Mouse (Mus musculus) T-helper 1 cell (primary cell): ENCODE measurements around the gene Ankrd60.

ENCODE experiments used
- in situ Hi-C: fragments of 300-600 bp; cut with MboI, MseI; formaldehyde crosslinking; loops from one replicate; pipeline ENCODE4 v1.15.1; 2025; ENCODE audit warnings: high pct_unique_total_duplicates

Gene Ankrd60

GRCm38 (mm10) chr2:173577669-173578557 is at the start of gene Ankrd60:
Gene Ankrd60 (minus strand): TSS chr2:173578365.
- in situ Hi-C loops = loop anchor here (25.0 kb wide), 1 partner anchor 534 kb away; the partner anchor contains the start of gene Npepl1

- in situ Hi-C loops = loop anchor here (25.0 kb wide), 1 partner anchor 1038 kb away; no protein-coding TSS in a partner anchor
Measured at GRCm38 (mm10) chr2:173625786-173626185, 47.6 kb upstream of the Ankrd60 start.

- in situ Hi-C loops = loop anchor here (25.0 kb wide), 2 partner anchors 1037 to 1263 kb away; no protein-coding TSS in a partner anchor
Measured at GRCm38 (mm10) chr2:173624667-173625066, 46.5 kb upstream of the Ankrd60 start.

- in situ Hi-C loops = loop anchor here (25.0 kb wide), 1 partner anchor 1265 kb away; no protein-coding TSS in a partner anchor
Measured at GRCm38 (mm10) chr2:173622173-173622601, 44.0 kb upstream of the Ankrd60 start.

- in situ Hi-C loops = loop anchor here (25.0 kb wide), 1 partner anchor 1267 kb away; no protein-coding TSS in a partner anchor
Measured at GRCm38 (mm10) chr2:173620645-173621044, 42.5 kb upstream of the Ankrd60 start.

GRCm38 (mm10) chr2:173619132-173619531 is 41.0 kb upstream of the Ankrd60 start:
- in situ Hi-C loops = loop anchor here (25.0 kb wide), 1 partner anchor 1268 kb away; no protein-coding TSS in a partner anchor

GRCm38 (mm10) chr2:173616156-173616555 is 38.0 kb upstream of the Ankrd60 start:
- in situ Hi-C loops = loop anchor here (25.0 kb wide), 1 partner anchor 1271 kb away; no protein-coding TSS in a partner anchor

- in situ Hi-C loops = loop anchor here (25.0 kb wide), 1 partner anchor 1272 kb away; no protein-coding TSS in a partner anchor
Measured at GRCm38 (mm10) chr2:173615378-173616081, 37.4 kb upstream of the Ankrd60 start.

- in situ Hi-C loops = loop anchor here (25.0 kb wide), 1 partner anchor 1279 kb away; no protein-coding TSS in a partner anchor
Measured at GRCm38 (mm10) chr2:173608020-173608958, 30.1 kb upstream of the Ankrd60 start.

GRCm38 (mm10) chr2:173606415-173606804 is 28.2 kb upstream of the Ankrd60 start:
- in situ Hi-C loops = loop anchor here (25.0 kb wide), 1 partner anchor 1281 kb away; no protein-coding TSS in a partner anchor

- in situ Hi-C loops = loop anchor here (25.0 kb wide), 1 partner anchor 1281 kb away; no protein-coding TSS in a partner anchor
Measured at GRCm38 (mm10) chr2:173605713-173606414, 27.7 kb upstream of the Ankrd60 start.

GRCm38 (mm10) chr2:173601861-173602260 is 23.7 kb upstream of the Ankrd60 start:
- in situ Hi-C loops = loop anchor here (25.0 kb wide), 1 partner anchor 1285 kb away; no protein-coding TSS in a partner anchor

- in situ Hi-C loops = loop anchor here (25.0 kb wide), 1 partner anchor 517 kb away; the partner anchor contains the start of gene Npepl1
Measured at GRCm38 (mm10) chr2:173595374-173595781, 17.2 kb upstream of the Ankrd60 start.

- in situ Hi-C loops = loop anchor here (25.0 kb wide), 1 partner anchor 518 kb away; the partner anchor contains the start of gene Npepl1
Measured at GRCm38 (mm10) chr2:173594313-173595063, 16.3 kb upstream of the Ankrd60 start.

GRCm38 (mm10) chr2:173593841-173594240 is 15.7 kb upstream of the Ankrd60 start:
- in situ Hi-C loops = loop anchor here (25.0 kb wide), 1 partner anchor 518 kb away; the partner anchor contains the start of gene Npepl1

GRCm38 (mm10) chr2:173592781-173593180 is 14.6 kb upstream of the Ankrd60 start:
- in situ Hi-C loops = loop anchor here (25.0 kb wide), 1 partner anchor 520 kb away; the partner anchor contains the start of gene Npepl1

- in situ Hi-C loops = loop anchor here (10.0 to 25.0 kb wide), 2 partner anchors 525 to 697 kb away; partner anchors contain the start of genes Gnas and Npepl1
Measured at GRCm38 (mm10) chr2:173587411-173587810, 9.2 kb upstream of the Ankrd60 start.
